Mouse (Mus musculus): ENCODE measurements around the gene B4galnt3.

DNA sequence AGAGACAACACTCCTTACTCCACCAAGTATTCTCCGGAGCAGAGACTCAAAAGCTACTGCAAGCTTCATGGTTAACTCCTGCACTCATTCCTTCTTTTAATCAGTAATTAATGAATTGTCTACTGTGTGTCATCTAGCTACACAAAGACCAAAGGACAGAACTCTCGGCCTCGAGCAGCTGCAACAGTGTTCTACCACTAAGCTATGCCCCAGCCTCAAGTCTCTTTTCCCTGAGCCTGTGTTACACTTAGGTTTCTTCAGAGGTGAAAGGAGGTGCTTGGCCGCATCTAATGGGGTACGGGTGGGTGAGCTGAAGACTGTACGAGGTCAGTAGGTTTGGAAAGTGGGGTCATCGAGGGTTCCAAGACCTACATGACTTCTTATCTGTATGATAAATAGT lies 30.8 kb downstream of the B4galnt3 start:
- TF ChIP-seq POLR2A (IDR thresholded peaks at IDR 0.05; ENCODE audit: insufficient read length, low read depth), result no peak
- no peak for TF ChIP-seq MAX (IDR thresholded peaks at IDR 0.05; ENCODE audit: low read depth)
- TF ChIP-seq POLR2AphosphoS2 (IDR thresholded peaks at IDR 0.05; ENCODE audit: insufficient read length, low read depth), result no peak
- no peak for TF ChIP-seq TCF12 (IDR thresholded peaks at IDR 0.05; ENCODE audit: insufficient read depth, poor library complexity, severe bottlenecking)
- TF ChIP-seq CEBPB (IDR thresholded peaks at IDR 0.05; ENCODE audit: insufficient read depth, poor library complexity, severe bottlenecking), result no peak
- TF ChIP-seq USF1 (IDR thresholded peaks at IDR 0.05; ENCODE audit: low read depth), result no peak
- no peak for TF ChIP-seq SRF (IDR thresholded peaks at IDR 0.05; ENCODE audit: control insufficient read depth, insufficient read length, low read depth)
- TF ChIP-seq E2F4 (IDR thresholded peaks at IDR 0.05; ENCODE audit: insufficient read depth), result no peak
- TF ChIP-seq MYOG (IDR thresholded peaks at IDR 0.05; ENCODE audit: control insufficient read depth in 1 of 3, insufficient read depth in 1 of 3, insufficient read length in 2 of 3, low read depth in 2 of 3), result no peak
- TF ChIP-seq MYOD1 (IDR thresholded peaks at IDR 0.05; ENCODE audit: control insufficient read depth in 1 of 3, insufficient read length in 2 of 3, low read depth in 2 of 3), result no peak
- no peak for TF ChIP-seq TCF3 (IDR thresholded peaks at IDR 0.05; ENCODE audit: insufficient read length, low read depth)
